Mouse (Mus musculus) testis, postnatal 14 days (tissue): ENCODE data around the gene Tst.

Experiments used
- DNase-seq: peaks from one replicate; pipeline ENCODE4 v3.0.0; 2021; ENCODE audit warnings: low spot score

Gene Tst

DNA sequence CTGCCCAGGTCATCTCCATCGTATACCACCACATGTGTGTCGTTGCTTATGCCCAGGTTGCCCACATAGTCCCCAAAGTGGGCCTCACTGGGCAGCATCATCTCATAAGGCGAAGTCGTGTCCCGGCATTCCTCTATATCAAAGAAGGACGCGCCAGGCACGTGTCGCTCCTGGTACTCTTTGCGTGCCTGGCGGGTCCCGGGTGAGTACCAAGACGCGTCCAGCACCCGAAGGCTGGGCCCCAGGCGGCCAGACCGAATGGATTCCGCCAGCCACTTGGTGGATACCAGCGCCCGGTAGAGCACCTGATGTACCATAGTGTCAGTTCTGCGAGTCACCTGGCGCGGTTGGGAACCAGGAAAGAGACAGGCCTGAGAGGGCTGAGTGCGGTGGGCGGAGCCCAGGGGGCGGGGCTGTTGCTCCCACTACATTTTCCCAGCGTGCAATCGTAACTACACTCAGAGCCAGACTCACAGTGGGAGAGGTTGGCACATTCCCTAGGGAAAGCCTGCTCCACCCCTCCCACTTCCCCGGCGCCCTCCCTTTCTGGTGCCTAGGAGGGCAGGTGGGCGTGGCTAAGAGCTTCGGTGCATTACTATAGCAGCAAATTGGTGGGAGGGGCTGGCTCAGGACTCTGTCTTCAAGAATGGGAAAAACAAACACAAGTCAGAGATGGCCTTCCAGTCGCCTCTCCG is at the start of gene Tst:
Gene Tst (minus strand): TSS at position 391 of the 695 bp plus-strand sequence.
- peak; percentile 91 for DNase-seq

DNA sequence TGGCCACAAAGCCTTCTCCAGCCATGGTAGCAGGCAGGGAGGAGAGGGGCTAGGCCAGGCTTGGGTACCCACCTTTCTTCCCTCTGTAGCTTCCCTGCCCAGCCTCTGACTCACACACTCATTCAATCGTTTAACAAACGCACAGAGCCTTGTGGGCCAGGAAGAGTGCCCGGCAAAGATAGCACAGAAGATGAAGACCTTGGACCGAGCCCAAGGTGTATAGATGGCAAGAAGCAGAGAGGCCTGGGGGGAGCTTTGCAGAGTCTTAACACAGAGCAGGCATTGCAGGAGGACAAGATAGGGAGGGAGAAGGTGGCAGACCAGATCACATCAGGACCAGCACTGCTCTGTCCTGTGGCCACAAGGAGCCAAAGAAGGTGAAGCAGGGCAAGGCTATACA is 49.5 kb upstream of the Tst start:
- no peak for DNase-seq

- DNase-seq, result no peak
These were observed 47.2 kb upstream of the Tst start for GRCm38 (mm10) chr15:78452929-78453328.

DNA sequence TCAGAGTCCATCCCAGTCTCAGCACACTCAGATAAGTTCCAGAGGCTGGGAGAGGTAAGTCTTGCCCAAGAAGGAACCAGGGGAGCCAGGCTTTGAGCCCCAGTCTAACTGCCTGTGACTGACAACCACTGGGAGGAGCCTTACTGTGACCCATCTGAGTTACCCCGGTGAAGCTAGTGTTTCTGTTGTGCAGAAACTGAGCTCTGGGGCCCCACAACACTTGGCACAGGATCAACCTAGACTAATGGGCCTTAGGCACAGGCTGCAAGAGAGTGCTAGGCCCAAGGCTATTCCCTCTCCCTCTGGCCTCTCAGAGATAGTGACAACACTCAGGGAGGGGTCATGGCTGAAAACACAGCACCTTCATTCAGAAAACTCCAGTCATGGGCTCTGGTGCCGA is 45.5 kb upstream of the Tst start:
- no peak for DNase-seq

DNA sequence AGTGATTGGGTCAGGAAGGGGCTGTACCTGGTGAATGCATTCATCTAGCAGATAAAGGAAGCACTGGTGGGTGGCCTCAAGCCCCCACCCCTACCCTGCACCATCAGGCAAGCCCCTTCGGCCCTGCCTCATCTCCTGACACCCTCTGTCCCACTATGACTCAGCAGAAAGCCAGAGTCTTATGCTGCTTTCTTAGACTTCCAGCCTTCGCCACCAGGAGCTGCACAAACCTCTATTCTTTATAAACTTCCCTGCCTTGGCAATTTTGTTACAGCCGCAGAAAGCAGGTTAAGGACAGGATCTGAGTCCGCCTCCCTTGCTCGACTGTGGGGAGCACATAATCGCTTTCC is 44.7 kb upstream of the Tst start:
- DNase-seq, result no peak

DNA sequence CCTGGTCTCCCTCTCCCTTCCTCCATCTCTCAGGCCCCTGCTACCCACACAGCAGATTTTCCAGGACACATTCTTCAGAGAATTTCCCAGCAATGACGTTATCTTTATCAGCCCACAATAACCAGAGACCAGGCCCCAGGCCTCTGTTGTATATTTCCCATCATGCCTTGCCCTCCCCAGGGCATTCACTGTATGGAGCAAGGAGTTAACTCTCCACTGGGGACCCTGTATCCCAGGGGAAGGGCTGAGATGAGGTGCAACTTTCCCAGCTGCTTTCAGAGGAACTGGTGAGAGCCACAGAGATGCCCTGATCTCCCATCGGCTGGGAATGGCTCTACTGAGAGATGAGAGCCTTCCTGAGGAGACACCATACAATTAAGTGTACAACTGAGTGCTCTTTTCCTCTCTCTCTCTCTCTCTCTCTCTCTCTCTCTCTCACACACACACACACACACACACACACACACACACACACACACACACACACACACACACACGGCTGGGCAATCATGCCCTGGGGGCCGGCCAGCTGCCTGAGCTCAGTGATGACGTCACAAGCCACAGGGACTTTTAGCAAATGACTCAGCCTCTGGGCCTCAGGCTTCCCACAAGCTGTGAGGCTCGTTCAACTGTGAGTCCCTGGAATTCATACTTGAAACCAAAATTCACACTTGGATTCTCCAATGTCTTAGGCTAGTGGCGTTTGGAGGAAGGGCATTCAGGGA is 44.1 kb upstream of the Tst start:
- DNase-seq, result no peak

GRCm38 (mm10) chr15:78449131-78449530 is 43.4 kb upstream of the Tst start:
- DNase-seq, result no peak

DNA sequence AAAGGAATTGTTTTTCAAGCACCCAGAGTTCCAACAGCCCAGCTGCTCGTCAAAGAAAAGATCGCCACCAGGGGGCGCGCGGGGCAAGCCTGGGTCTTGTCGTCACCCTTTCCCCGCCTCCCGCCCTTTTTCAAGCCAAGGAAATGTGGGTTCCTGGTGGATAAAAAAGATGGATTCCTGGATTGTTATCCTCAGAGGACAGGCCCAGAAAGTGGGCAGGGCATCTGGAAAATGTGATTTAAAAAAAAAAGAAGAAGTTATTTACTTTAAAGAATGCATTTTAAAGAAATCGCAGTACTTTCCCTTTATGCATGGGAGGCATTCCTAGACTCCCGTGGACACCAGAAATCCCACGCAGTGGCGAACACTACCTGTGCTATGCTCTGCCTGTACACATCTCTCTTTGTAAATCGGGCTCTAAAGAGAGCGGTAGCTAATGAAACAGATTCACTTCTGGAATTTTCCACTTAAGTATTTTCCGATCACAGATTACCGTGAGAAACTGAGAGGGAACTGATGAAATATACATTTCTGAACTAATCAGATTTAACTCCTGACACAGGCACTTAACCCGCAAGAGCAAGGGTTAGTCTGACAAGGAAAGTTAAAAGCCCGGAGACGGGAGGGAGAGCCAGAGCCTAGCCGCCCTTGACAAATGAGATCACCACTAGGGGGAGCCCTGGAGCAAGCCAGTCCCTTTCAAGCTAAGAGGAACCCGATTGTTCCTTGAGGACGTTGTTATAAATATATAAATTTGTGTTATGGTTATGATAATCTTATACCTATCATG is 42.2 kb upstream of the Tst start:
- peak; percentile 89 for DNase-seq

DNA sequence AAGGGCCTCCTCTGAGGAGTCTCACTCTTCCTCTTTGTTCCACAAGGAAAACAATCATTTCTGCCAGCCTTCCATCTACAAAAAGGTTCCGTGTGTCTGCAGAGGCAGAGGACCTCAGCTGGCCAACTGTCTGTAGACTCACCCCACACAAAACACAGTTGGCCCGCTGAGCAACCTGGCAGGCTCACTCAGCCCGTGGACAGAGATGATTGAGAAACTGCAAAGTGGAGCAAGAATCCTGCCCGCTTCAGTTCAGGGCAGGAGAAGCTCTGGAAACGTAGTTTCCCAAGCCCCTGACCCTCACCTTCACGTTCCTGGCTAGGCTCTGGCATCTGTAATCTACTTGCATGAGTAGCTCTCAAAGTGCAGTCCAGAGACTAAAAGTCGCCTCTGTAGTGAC is 41.4 kb upstream of the Tst start:
- DNase-seq, result no peak

DNA sequence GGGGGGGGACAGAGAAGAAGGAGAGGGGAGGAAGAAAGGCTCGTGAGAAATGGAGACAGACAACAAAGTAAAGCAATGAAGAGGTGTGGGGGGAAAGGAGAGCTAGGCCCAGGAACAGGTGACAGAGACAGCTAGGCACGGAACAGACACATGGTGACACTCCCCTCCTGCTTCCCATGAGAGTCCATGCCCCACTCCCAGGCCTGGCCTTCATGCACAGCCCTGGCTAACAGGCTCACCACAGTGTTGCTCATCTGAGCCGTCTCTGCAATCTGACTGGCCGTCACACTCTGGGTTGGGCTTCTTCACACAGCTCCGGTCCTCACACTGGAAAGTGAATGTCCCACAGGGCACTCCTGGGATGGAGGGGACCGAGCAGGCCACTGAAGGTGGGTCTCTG is 38.1 kb upstream of the Tst start:
- DNase-seq, result no peak

GRCm38 (mm10) chr15:78442231-78442630 is 36.5 kb upstream of the Tst start:
- no peak for DNase-seq

GRCm38 (mm10) chr15:78438973-78439372 is 33.3 kb upstream of the Tst start:
- DNase-seq, result no peak

- no peak for DNase-seq
These were observed 32.8 kb upstream of the Tst start for GRCm38 (mm10) chr15:78438505-78438904.

DNA sequence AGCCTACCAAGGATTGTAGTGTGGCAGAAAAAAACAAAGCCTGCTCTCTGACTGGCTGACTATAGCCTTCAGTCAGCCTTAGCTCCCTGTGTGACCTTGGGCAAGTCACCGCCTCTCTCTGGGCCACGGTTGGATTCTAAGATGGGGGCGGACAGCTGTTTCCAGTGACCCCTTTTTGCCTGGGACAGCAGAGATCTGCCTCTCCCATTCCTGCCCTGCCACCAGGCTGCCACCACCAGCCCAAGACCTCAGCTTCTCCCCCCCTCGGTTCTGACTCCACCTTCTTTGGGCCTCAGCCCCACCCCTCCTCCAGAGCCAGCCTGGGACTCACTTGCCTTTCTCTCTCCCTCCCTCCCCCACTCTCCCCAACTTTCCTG is 32.3 kb upstream of the Tst start:
- no peak for DNase-seq

GRCm38 (mm10) chr15:78437237-78438017 is 31.7 kb upstream of the Tst start:
- peak; percentile 84 for DNase-seq

DNA sequence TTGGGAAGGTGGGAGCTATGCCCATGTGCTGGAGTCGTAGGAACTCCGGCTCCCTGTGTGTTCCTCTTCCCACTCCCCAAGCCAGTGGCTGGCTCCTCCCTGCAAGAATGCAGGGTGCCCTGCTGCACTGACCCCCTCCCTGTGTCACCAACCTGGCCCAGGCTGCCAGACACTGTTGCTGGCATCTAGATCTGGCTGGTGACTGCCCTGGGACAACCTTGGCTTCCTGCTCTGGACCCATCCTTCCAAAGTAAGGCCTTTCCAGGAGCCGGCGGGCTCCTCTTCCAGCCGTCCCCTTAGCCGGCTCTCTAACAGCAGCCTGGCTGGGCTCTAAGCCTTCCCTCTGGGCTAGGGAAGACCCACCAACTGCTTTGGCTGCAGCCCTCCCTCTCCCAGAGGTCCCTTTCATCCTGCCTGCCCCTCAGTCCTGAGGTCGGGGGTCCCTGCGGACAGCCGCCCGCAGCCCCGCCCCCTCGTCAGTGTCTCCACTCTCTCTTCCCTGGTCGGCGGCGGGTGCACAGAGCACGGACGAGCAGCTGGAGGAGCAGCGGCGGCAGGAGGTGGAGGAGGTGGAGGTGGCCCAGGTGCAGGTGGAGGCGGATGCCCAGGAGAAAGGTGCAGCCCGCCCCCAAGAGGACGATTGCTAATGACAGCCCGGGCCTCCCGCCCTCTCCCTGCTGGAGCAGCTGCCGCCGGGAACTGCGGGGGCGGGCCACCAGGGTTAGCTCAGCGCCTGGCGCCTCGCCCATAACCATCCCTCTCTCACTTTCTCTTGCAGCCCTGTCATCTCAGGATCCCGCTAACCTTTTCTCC is 30.9 kb upstream of the Tst start:
- peak; percentile 90 for DNase-seq

GRCm38 (mm10) chr15:78435681-78436080 is 30.0 kb upstream of the Tst start:
- DNase-seq, result no peak

DNA sequence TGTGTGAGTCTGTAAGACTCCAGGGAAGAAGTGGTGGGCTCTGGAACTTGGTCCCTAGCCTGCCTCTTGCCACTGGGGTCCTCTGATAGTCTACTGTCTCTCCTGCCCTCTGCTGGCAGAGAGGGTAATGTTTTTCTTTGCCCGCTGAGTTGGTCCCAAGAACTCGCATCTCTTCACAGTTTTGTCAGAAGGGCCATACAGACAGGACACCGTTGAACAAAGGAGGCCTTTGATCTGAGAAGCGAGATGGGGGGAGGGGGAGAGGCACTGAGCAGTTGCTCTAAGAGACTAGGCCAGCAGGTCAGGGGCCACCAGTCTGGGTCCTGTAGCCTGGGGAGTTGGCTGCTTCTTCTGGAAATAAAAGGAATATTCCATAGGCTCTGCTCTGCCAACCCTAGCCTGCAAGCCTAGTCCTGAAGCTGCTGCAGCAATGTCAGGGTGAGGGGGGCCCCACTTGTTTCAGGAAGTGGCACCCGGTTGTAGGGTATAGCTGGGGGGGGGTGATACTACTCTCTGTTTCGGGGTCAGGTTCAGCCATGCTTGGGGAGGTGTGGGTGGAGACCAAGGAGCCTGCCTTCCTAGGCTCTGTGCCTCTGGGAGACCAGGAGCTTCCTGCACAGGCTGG is 29.3 kb upstream of the Tst start:
- DNase-seq, result no peak

DNA sequence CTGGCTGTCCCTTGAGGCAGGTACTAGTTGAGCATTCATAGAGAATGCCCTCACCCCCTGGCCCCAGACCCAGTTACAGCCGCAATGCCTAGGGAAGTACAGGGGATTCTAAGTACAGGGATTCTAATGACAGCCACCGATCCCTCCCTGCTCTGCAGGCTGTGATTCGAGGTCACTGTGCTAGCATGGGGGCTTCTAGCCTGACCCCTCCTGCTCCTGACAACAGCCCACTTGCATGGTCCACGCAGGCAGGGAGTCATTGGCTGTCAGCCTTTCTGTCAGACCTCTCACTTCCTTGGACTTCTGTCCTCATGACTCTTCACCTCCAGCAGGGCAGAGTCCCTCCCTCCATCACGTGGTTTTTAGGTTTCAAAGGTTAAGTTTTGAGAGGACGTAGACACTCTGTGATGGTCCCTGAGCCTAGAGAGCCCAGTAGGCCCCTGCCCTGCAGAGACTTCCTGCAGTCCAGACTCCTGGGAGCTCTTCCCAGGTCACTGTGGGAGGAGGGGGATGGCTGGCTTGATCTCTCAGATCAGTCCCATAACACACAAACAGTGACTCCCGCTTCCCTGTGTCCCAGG is 25.9 kb upstream of the Tst start:
- DNase-seq, result no peak

DNA sequence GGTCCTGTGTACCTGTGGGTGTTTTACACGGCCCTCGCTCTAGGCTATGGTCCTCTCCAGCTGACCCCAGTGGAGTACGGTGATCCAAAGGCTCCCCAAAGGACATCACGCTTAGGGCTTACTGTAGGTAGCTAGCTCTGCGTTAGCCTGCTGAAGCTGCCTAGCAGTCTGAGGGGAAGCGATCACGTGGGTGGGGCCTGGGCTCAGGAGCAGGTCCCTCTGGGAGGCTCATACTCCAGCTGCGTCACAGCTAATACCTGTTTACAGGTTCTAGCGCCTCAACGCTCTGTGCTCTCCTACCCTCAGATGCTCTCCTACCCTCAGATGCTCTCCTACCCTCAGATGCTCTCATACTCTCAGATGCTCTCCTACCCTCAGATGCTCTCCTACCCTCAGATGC is 25.2 kb upstream of the Tst start:
- DNase-seq, result no peak
